Mouse (Mus musculus) bone marrow macrophage, adult 2 months (primary cell): Measurements from ENCODE around the gene Sec14l4. TPM values are rescaled to one million over a fixed set of nuclear protein-coding genes. Genes with fewer than 3 reads are reported as not detected.
A peak's percentile ranks its signal among the peaks of the same experiment; 100 is the strongest.

Experiments
- H3K27ac ChIP-seq: 2 replicates; pipeline ENCODE4 v1.5.1; 2012; ENCODE audit warnings: low read depth, low read length; ENCODE audit not compliant: insufficient read depth
- H3K4me1 ChIP-seq: 2 replicates; pipeline ENCODE4 v1.6.1; 2012; ENCODE audit warnings: low read length; ENCODE audit not compliant: control insufficient read depth, insufficient read depth
- H3K4me3 ChIP-seq: 2 replicates; pipeline ENCODE4 v1.5.1; 2012; ENCODE audit warnings: mild to moderate bottlenecking, low read length, moderate library complexity; ENCODE audit not compliant: insufficient read depth
- CTCF ChIP-seq: IDR thresholded peaks from 2 replicates; pipeline ENCODE4 v1.5.1; 2012; ENCODE audit warnings: low read depth, mild to moderate bottlenecking, low read length, moderate library complexity
- POLR2A ChIP-seq: IDR thresholded peaks from 2 replicates; pipeline ENCODE4 v1.6.1; 2012; ENCODE audit warnings: mild to moderate bottlenecking, low read depth, low read length, borderline replicate concordance
- polyA plus RNA-seq: library from polyadenylated mRNA; stranded (reverse); fragments of >200 nt; gene quantifications from 2 replicates; pipeline ENCODE4 v1.2.4, GENCODE M21; 2012; ENCODE audit not compliant: missing spikeins, insufficient read depth, insufficient read length

The Sec14l4 gene
- polyA plus RNA-seq, 1 experiment = not detected

GRCm38 (mm10) chr11:4078267-4078933 lies 47.1 kb downstream of the Sec14l4 start:
- no peak overlapping the region for H3K27ac ChIP-seq
- TF ChIP-seq POLR2A = no peak
- no peak for TF ChIP-seq CTCF

GRCm38 (mm10) chr11:4080219-4080618 lies 49.0 kb downstream of the Sec14l4 start:
- Histone ChIP-seq H3K4me3 (no peak overlapping the region), H3K4me1 (no peaks in the 10 kb centered on the region), H3K27ac (no peak overlapping the region)
- no peak for TF ChIP-seq POLR2A
- peak; percentile 61; the same call in 1 of the 2 replicates for TF ChIP-seq CTCF

More at GRCm38 (mm10) chr11:4078267-4078933, 47.1 kb downstream of the Sec14l4 start:
- H3K4me3 ChIP-seq = no peak overlapping the region
- H3K4me1 ChIP-seq = no peaks in the 10 kb centered on the region

GRCm38 (mm10) chr11:4083316-4084078 lies 52.2 kb downstream of the Sec14l4 start:
- H3K4me1 ChIP-seq = no peaks in the 10 kb centered on the region
- H3K27ac ChIP-seq = no peak overlapping the region
- no peak overlapping the region for H3K4me3 ChIP-seq
- TF ChIP-seq CTCF (peak; percentile 50), POLR2A (no peak)

- Histone ChIP-seq H3K27ac (no peak overlapping the region), H3K4me3 (no peak overlapping the region), H3K4me1 (no peaks in the 10 kb centered on the region)
- TF ChIP-seq POLR2A (no peak), CTCF (no peak)
Observed at GRCm38 (mm10) chr11:4086246-4086645, 55.0 kb downstream of the Sec14l4 start.

GRCm38 (mm10) chr11:4087267-4087666 lies 56.0 kb downstream of the Sec14l4 start:
- H3K4me1 ChIP-seq = no peaks in the 10 kb centered on the region
- H3K27ac ChIP-seq = no peak overlapping the region
- no peak overlapping the region for H3K4me3 ChIP-seq
- no peak for TF ChIP-seq CTCF
- no peak for TF ChIP-seq POLR2A

GRCm38 (mm10) chr11:4093459-4094377 lies 62.5 kb downstream of the Sec14l4 start:
- TF ChIP-seq CTCF (no peak), POLR2A (no peak)
- peak overlapping the region; percentile 81; the same call in 1 of the 2 replicates for H3K4me3 ChIP-seq
- peaks cover 9% of the 10 kb centered on the region for H3K4me1 ChIP-seq
- no peak overlapping the region for H3K27ac ChIP-seq

GRCm38 (mm10) chr11:4094378-4095170 lies 63.3 kb downstream of the Sec14l4 start:
- Histone ChIP-seq H3K27ac (no peak overlapping the region), H3K4me3 (peak overlapping the region; percentile 81), H3K4me1 (peaks cover 9% of the 10 kb centered on the region)
- peak; percentile 95 for TF ChIP-seq CTCF
- TF ChIP-seq POLR2A = no peak

- H3K27ac ChIP-seq = peak within 1 kb of the TSS; percentile 61
- H3K4me3 ChIP-seq = peak within 1 kb of the TSS; percentile 81
- peaks cover 9% of the 10 kb centered on the region for H3K4me1 ChIP-seq
- TF ChIP-seq CTCF = no peak
- no peak for TF ChIP-seq POLR2A
Observed at GRCm38 (mm10) chr11:4095171-4096053, 64.2 kb downstream of the Sec14l4 start, which contains the start of gene Mtfp1. Mtfp1 (minus strand) TSS chr11:4095445.
